In genomic region chr5:72755941-72756340, GRCm38 (mm10) we compare ENCODE assay signal across 15 mouse cellular contexts. TPM values are rescaled to one million over a fixed set of nuclear protein-coding genes. Genes with fewer than 3 reads are reported as not detected.
A peak's percentile ranks its signal among the peaks of the same experiment; 100 is the strongest.
DNase-seq lines count a peak whose midpoint lies in the region; ATAC-seq and TF ChIP-seq lines count a peak whose summit lies in the region.
"Had no signal": no experiment of that assay in that cellular context is flagged by ENCODE, and none has a peak within 500 bp of the region (broad histone marks: within the 10 kb centered on the region; RNA-seq: fewer than 3 reads in every experiment).

No protein-coding gene starts in this region.

- peaks cover 6% of the 10 kb centered on the region; the same call in 1 of the 2 replicates for H3K4me1 ChIP-seq in forebrain, embryonic 13.5 days
- no peaks in the 10 kb centered on the region for H3K4me1 ChIP-seq in forebrain, embryonic 10.5 days

- intact Hi-C loops in left cerebral cortex, adult 2 months (cut with DNase I), result loop anchor here (5.0 kb wide), 3 partner anchors 44 to 584 kb away; partner anchors contain the start of gene Nfxl1

- no peaks in the 10 kb centered on the region for H3K36me3 ChIP-seq in forebrain, embryonic 13.5 days (ENCODE audit: poor library complexity, severe bottlenecking)
- H3K36me3 ChIP-seq in forebrain, embryonic 10.5 days (replicated peaks), result no peaks in the 10 kb centered on the region
- H3K36me3 ChIP-seq: embryonic facial prominence, embryonic 13.5 days had no signal

- TF ChIP-seq CTCF in left cerebral cortex, adult 2 months (IDR thresholded peaks at IDR 0.05), result no peak

- no peaks in the 10 kb centered on the region for H3K27me3 ChIP-seq in forebrain, embryonic 13.5 days
- H3K27me3 ChIP-seq in forebrain, embryonic 10.5 days (ENCODE audit: poor library complexity, severe bottlenecking), result no peaks in the 10 kb centered on the region
- H3K27me3 ChIP-seq: embryonic facial prominence, embryonic 13.5 days had no signal

- no peak overlapping the region for H3K4me3 ChIP-seq in forebrain, embryonic 13.5 days
- no peak overlapping the region for H3K4me3 ChIP-seq in forebrain, embryonic 10.5 days
- H3K4me3 ChIP-seq in left cerebral cortex, adult 2 months, result no peak overlapping the region
- H3K4me3 ChIP-seq: embryonic facial prominence, embryonic 13.5 days; myocyte had no signal

- H3K9ac ChIP-seq in forebrain, embryonic 13.5 days, result no peak overlapping the region
- H3K9ac ChIP-seq: embryonic facial prominence, embryonic 13.5 days; liver, embryonic 14.5 days had no signal

- H3K9me3 ChIP-seq in forebrain, embryonic 13.5 days (replicated peaks), result no peaks in the 10 kb centered on the region
- H3K9me3 ChIP-seq in forebrain, embryonic 10.5 days, result no peaks in the 10 kb centered on the region
- H3K9me3 ChIP-seq: embryonic facial prominence, embryonic 13.5 days; G1E had no signal

- ATAC-seq in forebrain, embryonic 13.5 days, result peak; percentile 11; the same call in 1 of the 2 replicates
- ATAC-seq in megakaryocyte progenitor cell, adult 5-6 weeks (replicated peaks; ENCODE audit: poor library complexity), result no peak
- no peak for ATAC-seq in activated CD4-positive, CD25-positive, alpha-beta regulatory T cell, adult 4 months
- ATAC-seq: inflammation-experienced regulatory T-cells, adult 6 months had no signal

- H3K27ac ChIP-seq in forebrain, embryonic 13.5 days, result no peak overlapping the region
- H3K27ac ChIP-seq in forebrain, embryonic 10.5 days, result no peak overlapping the region
- H3K27ac ChIP-seq in left cerebral cortex, adult 2 months, result no peak overlapping the region
- H3K27ac ChIP-seq: embryonic facial prominence, embryonic 13.5 days; liver, embryonic 14.5 days had no signal

- no peak overlapping the region for H3K4me2 ChIP-seq in forebrain, embryonic 13.5 days
- H3K4me2 ChIP-seq: embryonic facial prominence, embryonic 13.5 days had no signal

- WGBS in forebrain, embryonic 13.5 days, result 82% methylated on average over 8 of the region's 8 CpGs
- 93% methylated on average over 8 of the region's 8 CpGs for WGBS in forebrain, embryonic 10.5 days

- DNase-seq in forebrain, embryonic 10.5 days (ENCODE audit: extremely low spot score, low spot score), result no peak
- DNase-seq in frontal cortex, adult 2 months (ENCODE audit: extremely low spot score in 1 of 2, low spot score in 1 of 2), result peak; percentile 66 to 71
- DNase-seq in left cerebral cortex, adult 2 months (ENCODE audit: extremely low spot score in 1 of 2, low spot score in 2 of 2), result peak; percentile 17 to 36
- peak; percentile 38 for DNase-seq in right cerebral cortex, postnatal 4 days
- DNase-seq in thymus, postnatal 10 days (ENCODE audit: low spot score in 2 of 2), result no peak
- DNase-seq: lung, postnatal 4 days had no signal

RNA-seq across cellular contexts. Expression of gene Txk, which starts 3.4 kb away (rescaled TPM):
- 0.08 TPM in 1 of 2 replicates, not detected in the other for polyA plus RNA-seq in forebrain, embryonic 13.5 days (2015; fragmentation: Nextera tagmentation; extraction: Ambion mirVana)
- not detected in 2 replicates for polyA plus RNA-seq in forebrain, embryonic 10.5 days (2016; fragmentation: Nextera tagmentation; extraction: Ambion mirVana)
- polyA plus RNA-seq in frontal cortex, adult 2 months (2012; rRNA removed), result 0.34 and 0.40 TPM in 2 replicates
- total RNA-seq in left cerebral cortex, adult 2 months (2021), result under 1 TPM; 0.26 to 0.66 TPM
- 0.57 and 1.2 TPM in 2 replicates for total RNA-seq in megakaryocyte progenitor cell, adult 5-6 weeks (2015)
- 0.08 and 0.41 TPM in 2 replicates for total RNA-seq in megakaryocyte progenitor cell, adult 5-6 weeks (2017)
- polyA plus RNA-seq in activated CD4-positive, CD25-positive, alpha-beta regulatory T cell, adult 4 months (2017; shearing (Covaris generic)), result 10 to 100 TPM; 59.1 to 67.0 TPM
- total RNA-seq: gastrocnemius, adult 8-10 months had no signal
- polyA plus RNA-seq: G1E had no signal

Comparison
In these comparisons a context has a peak if more than half of its experiments do, and no peak if none do; other contexts are left out.
1. DNase-seq: peak in frontal cortex, adult 2 months (2 of 2), left cerebral cortex, adult 2 months (2 of 2) and right cerebral cortex, postnatal 4 days (single experiment); none in forebrain, embryonic 10.5 days (single experiment) and thymus, postnatal 10 days (0 of 2).
2. RNA of gene Txk, which starts 3.4 kb away (polyA plus RNA-seq): 59.1 to 67.0 TPM in activated CD4-positive, CD25-positive, alpha-beta regulatory T cell, adult 4 months; 0.34 to 0.40 TPM in frontal cortex, adult 2 months, 0.08 TPM in forebrain, embryonic 13.5 days and not detected in forebrain, embryonic 10.5 days; every median in the first group is over 10 times any median in the second.